ENCODE assay signal across 8 mouse cellular contexts in the genomic region with DNA sequence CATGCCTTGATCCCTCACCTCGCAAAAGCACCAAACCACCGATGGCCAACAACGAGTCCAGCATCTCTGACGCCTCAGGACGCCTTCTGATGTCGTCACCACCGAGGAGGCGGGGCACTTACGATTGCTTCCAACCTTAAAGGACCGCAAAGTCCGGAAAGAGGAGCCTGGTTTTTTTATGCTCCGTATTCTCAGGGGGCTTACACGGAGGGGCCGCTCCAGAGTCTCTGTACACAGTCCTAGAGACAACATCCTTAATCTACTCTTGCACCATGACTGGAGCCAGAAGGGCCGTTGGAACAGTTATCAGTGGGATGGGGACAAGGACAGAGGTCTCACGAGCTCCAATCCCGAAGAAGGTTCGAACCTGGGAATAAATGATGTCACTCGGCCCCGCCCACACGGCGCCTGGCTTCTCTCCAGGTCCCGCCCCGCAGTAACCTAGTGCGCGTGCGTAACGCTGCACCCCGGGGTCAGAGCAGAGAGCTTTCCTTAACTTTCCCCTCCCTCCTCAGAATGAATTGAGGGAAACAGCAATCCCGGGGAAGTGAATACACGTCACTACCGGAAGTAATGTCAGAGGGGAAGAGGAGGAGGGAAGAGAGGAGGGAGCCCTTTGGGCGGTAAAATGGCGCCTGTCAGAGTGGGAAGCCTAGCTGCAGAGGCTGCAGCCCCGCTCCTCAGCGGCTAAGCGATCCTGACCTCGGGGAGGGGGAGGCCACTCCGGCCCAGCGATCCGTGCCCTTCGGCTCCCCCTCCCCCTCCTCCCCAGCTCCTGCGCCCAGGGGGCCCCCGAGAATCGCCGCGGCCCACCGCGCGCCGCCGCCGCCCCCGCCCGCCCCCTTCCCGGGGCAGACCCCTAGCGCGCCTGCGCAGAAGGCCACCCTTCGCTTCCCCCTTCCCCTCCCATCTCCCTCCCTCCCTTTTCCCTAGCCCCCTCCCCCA. TPM values are rescaled to one million over a fixed set of nuclear protein-coding genes. Genes with fewer than 3 reads are reported as not detected.
DNase-seq lines count a peak whose midpoint lies in the region; ATAC-seq and TF ChIP-seq lines count a peak whose summit lies in the region.

No protein-coding gene starts in this region.

- ATAC-seq in frontal cortex, adult (ENCODE audit: low TSS enrichment) = peak; percentile 94
- peak; percentile 96 for ATAC-seq in lung, postnatal 0 days

- peak overlapping the region; percentile 99 for H3K4me3 ChIP-seq in hindbrain, embryonic 10.5 days
- H3K4me3 ChIP-seq in lung, postnatal 0 days (ENCODE audit: low read depth, low read length) = peak overlapping the region; percentile 93

- DNase-seq in MN1 (ENCODE audit: low spot score) = peak; percentile 97
- DNase-seq in cerebellum, adult 9-10 months = peak; percentile 100
- peak; percentile 99 for DNase-seq in hindbrain, embryonic 10.5 days (ENCODE audit: low spot score)
- peak; percentile 98 for DNase-seq in layer of hippocampus, adult 9-11 months
- peak; percentile 100 for DNase-seq in lung, postnatal 0 days (ENCODE audit: low spot score)
- peak; percentile 100 for DNase-seq in ovary, postnatal 14 days (ENCODE audit: low spot score)
- DNase-seq in thymus, postnatal 14 days = peak; percentile 91

- peak overlapping the region; percentile 90 for H3K9ac ChIP-seq in lung, postnatal 0 days (replicated peaks; ENCODE audit: low read depth)

- no peaks in the 10 kb centered on the region for H3K9me3 ChIP-seq in hindbrain, embryonic 10.5 days
- no peaks in the 10 kb centered on the region for H3K9me3 ChIP-seq in lung, postnatal 0 days (ENCODE audit: low read length)

- TF ChIP-seq EP300 in lung, postnatal 0 days (IDR thresholded peaks at IDR 0.05) = peak; percentile 62

- H3K4me1 ChIP-seq in hindbrain, embryonic 10.5 days (replicated peaks) = peaks cover 34% of the 10 kb centered on the region
- H3K4me1 ChIP-seq in lung, postnatal 0 days (ENCODE audit: insufficient read depth, low read depth, low read length) = peaks cover 22% of the 10 kb centered on the region; the same call in 1 of the 2 replicates

- no peaks in the 10 kb centered on the region for H3K27me3 ChIP-seq in hindbrain, embryonic 10.5 days (ENCODE audit: insufficient read depth, poor library complexity, severe bottlenecking)
- H3K27me3 ChIP-seq in lung, postnatal 0 days (replicated peaks; ENCODE audit: insufficient read depth, low read length) = no peaks in the 10 kb centered on the region

- peak overlapping the region; percentile 99 for H3K27ac ChIP-seq in hindbrain, embryonic 10.5 days
- peak overlapping the region; percentile 97 for H3K27ac ChIP-seq in lung, postnatal 0 days (ENCODE audit: low read length)

- H3K4me2 ChIP-seq in lung, postnatal 0 days (replicated peaks; ENCODE audit: low read depth, low read length) = peak overlapping the region; percentile 94

- TF ChIP-seq CTCF in lung, postnatal 0 days (IDR thresholded peaks at IDR 0.05) = no peak

- under 1% methylated on average over 50 of the region's 60 CpGs for WGBS in hindbrain, embryonic 10.5 days
- under 1% methylated on average over 35 of the region's 60 CpGs for WGBS in lung, postnatal 0 days

- peaks cover 61% of the 10 kb centered on the region for H3K36me3 ChIP-seq in hindbrain, embryonic 10.5 days
- peaks cover 19% of the 10 kb centered on the region; the same call in 1 of the 2 replicates for H3K36me3 ChIP-seq in lung, postnatal 0 days (ENCODE audit: insufficient read depth, low read length)

RNA-seq across cellular contexts. Expression of a gene that starts 0.5 kb away (rescaled TPM):
- polyA plus RNA-seq in hindbrain, embryonic 10.5 days (2016; fragmentation: Nextera tagmentation; extraction: Ambion mirVana) = 22.6 and 25.7 TPM in 2 replicates
- 23.7 and 24.7 TPM in 2 replicates for polyA plus RNA-seq in lung, postnatal 0 days (2015; fragmentation: Nextera tagmentation; extraction: Ambion mirVana)

RNA-seq across cellular contexts. Expression of a gene that starts 1.8 kb away (rescaled TPM):
- 156 and 167 TPM in 2 replicates for polyA plus RNA-seq in hindbrain, embryonic 10.5 days (2016; fragmentation: Nextera tagmentation; extraction: Ambion mirVana)
- polyA plus RNA-seq in lung, postnatal 0 days (2015; fragmentation: Nextera tagmentation; extraction: Ambion mirVana) = 65.9 and 72.1 TPM in 2 replicates

RNA-seq across cellular contexts. Expression of a gene that starts 10.5 kb away (rescaled TPM):
- polyA plus RNA-seq in hindbrain, embryonic 10.5 days (2016; fragmentation: Nextera tagmentation; extraction: Ambion mirVana) = 421 and 580 TPM in 2 replicates
- 624 and 645 TPM in 2 replicates for polyA plus RNA-seq in lung, postnatal 0 days (2015; fragmentation: Nextera tagmentation; extraction: Ambion mirVana)

RNA-seq across cellular contexts. Expression of a gene that starts 15.1 kb away (rescaled TPM):
- polyA plus RNA-seq in hindbrain, embryonic 10.5 days (2016; fragmentation: Nextera tagmentation; extraction: Ambion mirVana) = 93.7 and 98.1 TPM in 2 replicates
- 57.5 and 61.3 TPM in 2 replicates for polyA plus RNA-seq in lung, postnatal 0 days (2015; fragmentation: Nextera tagmentation; extraction: Ambion mirVana)

RNA-seq across cellular contexts. Expression of a gene that starts 15.9 kb away (rescaled TPM):
- polyA plus RNA-seq in hindbrain, embryonic 10.5 days (2016; fragmentation: Nextera tagmentation; extraction: Ambion mirVana) = 14.6 and 37.6 TPM in 2 replicates
- polyA plus RNA-seq in lung, postnatal 0 days (2015; fragmentation: Nextera tagmentation; extraction: Ambion mirVana) = 212 and 230 TPM in 2 replicates

Comparison
In these comparisons a context has a peak if more than half of its experiments do, and no peak if none do; other contexts are left out.
1. Peak in every context shown above with its lines: DNase-seq, ATAC-seq, H3K4me3 ChIP-seq and H3K27ac ChIP-seq.